Comparison of ENCODE assay signal across 24 mouse cellular contexts in the genomic region with DNA sequence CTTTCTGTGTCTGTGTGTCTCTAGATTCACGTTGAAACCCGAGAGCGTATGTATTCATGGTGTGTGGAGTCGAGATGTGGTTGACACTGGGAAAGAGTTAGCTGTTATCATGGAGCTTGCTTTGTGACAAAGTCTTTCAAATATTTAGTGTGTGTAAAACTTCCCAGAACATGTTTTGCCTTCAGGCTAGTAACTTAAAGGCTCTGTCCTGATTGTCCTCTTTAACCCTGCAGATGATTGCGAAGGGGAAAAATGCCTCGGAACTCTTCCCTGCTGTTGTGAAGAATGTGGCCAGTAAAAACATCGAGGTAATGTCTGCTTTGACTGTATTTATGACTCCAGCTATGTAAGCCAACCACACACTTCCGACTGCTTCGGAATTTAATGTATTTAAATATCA. TPM values are rescaled to one million over a fixed set of nuclear protein-coding genes. Genes with fewer than 3 reads are reported as not detected.
DNase-seq lines count a peak whose midpoint lies in the region; ATAC-seq lines count a peak whose summit lies in the region.
"Had no signal": no experiment of that assay in that cellular context is flagged by ENCODE, and none has a peak within 500 bp of the region (broad histone marks: within the 10 kb centered on the region; RNA-seq: fewer than 3 reads in every experiment).

No protein-coding gene starts in this region.

- H3K27me3 ChIP-seq in kidney, embryonic 14.5 days (ENCODE audit: control insufficient read depth, insufficient read depth, low read length): no peaks in the 10 kb centered on the region
- H3K27me3 ChIP-seq in limb, embryonic 13.5 days: no peaks in the 10 kb centered on the region
- no peaks in the 10 kb centered on the region for H3K27me3 ChIP-seq in limb, embryonic 10.5 days (ENCODE audit: low read depth, poor library complexity, severe bottlenecking)
- H3K27me3 ChIP-seq in forebrain, embryonic 15.5 days: no peaks in the 10 kb centered on the region
- H3K27me3 ChIP-seq: heart, embryonic 13.5 days; Patski had no signal

- no peak overlapping the region for H3K9ac ChIP-seq in kidney, embryonic 14.5 days (ENCODE audit: low read depth, low read length)
- no peak overlapping the region for H3K9ac ChIP-seq in limb, embryonic 13.5 days
- H3K9ac ChIP-seq in forebrain, embryonic 15.5 days (replicated peaks): no peak overlapping the region
- H3K9ac ChIP-seq: heart, embryonic 13.5 days had no signal

- peaks cover 23% of the 10 kb centered on the region for H3K36me3 ChIP-seq in kidney, embryonic 14.5 days (ENCODE audit: control insufficient read depth, insufficient read depth, low read length)
- peaks cover 27% of the 10 kb centered on the region for H3K36me3 ChIP-seq in limb, embryonic 13.5 days
- H3K36me3 ChIP-seq in limb, embryonic 10.5 days: peaks cover 52% of the 10 kb centered on the region
- no peaks in the 10 kb centered on the region for H3K36me3 ChIP-seq in forebrain, embryonic 15.5 days

- H3K9me3 ChIP-seq in kidney, embryonic 14.5 days (ENCODE audit: control insufficient read depth, low read length): no peaks in the 10 kb centered on the region
- no peaks in the 10 kb centered on the region for H3K9me3 ChIP-seq in limb, embryonic 13.5 days
- H3K9me3 ChIP-seq in limb, embryonic 10.5 days (replicated peaks): no peaks in the 10 kb centered on the region
- H3K9me3 ChIP-seq in forebrain, embryonic 15.5 days: no peaks in the 10 kb centered on the region
- H3K9me3 ChIP-seq: embryonic facial prominence, embryonic 10.5 days; forebrain, embryonic 10.5 days; G1E; heart, embryonic 13.5 days had no signal

- H3K4me3 ChIP-seq in kidney, embryonic 14.5 days (ENCODE audit: low read length): no peak overlapping the region
- H3K4me3 ChIP-seq in limb, embryonic 13.5 days: no peak overlapping the region
- no peak overlapping the region for H3K4me3 ChIP-seq in limb, embryonic 10.5 days
- no peak overlapping the region for H3K4me3 ChIP-seq in forebrain, embryonic 15.5 days
- H3K4me3 ChIP-seq: embryonic facial prominence, embryonic 10.5 days; erythroblast, embryonic 14.5 days; forebrain, embryonic 10.5 days; heart, adult 2 months; heart, embryonic 13.5 days had no signal

- no peak for DNase-seq in kidney, adult 11 months
- no peak for DNase-seq in limb, embryonic 10.5 days (ENCODE audit: low spot score)
- DNase-seq in ZHBTc4 (ENCODE audit: low read depth, low spot score) (peak; percentile 21), MN1 (ENCODE audit: low spot score) (no peak)
- DNase-seq: adrenal gland, adult 8-10 months; adrenal gland, postnatal 36 days; B cell, adult 2 months; cerebellum, adult 2 months; gastrocnemius, postnatal 14 days; heart, adult 2 months had no signal

- no peak overlapping the region for H3K4me2 ChIP-seq in kidney, embryonic 14.5 days (replicated peaks; ENCODE audit: low read depth, low read length)
- no peak overlapping the region for H3K4me2 ChIP-seq in limb, embryonic 13.5 days (replicated peaks)
- no peak overlapping the region for H3K4me2 ChIP-seq in forebrain, embryonic 15.5 days (replicated peaks)
- H3K4me2 ChIP-seq: heart, embryonic 13.5 days had no signal

- WGBS in kidney, embryonic 14.5 days: 51% methylated on average over 9 of the region's 9 CpGs
- 48% methylated on average over 9 of the region's 9 CpGs for WGBS in limb, embryonic 13.5 days
- WGBS in limb, embryonic 10.5 days: 84% methylated on average over 9 of the region's 9 CpGs
- WGBS in forebrain, embryonic 15.5 days: 79% methylated on average over 9 of the region's 9 CpGs

- H3K27ac ChIP-seq in kidney, embryonic 14.5 days (ENCODE audit: low read depth, low read length): peak overlapping the region; percentile 12; the same call in 1 of the 2 replicates
- H3K27ac ChIP-seq in limb, embryonic 13.5 days: peak overlapping the region; percentile 48; the same call in 1 of the 2 replicates
- no peak overlapping the region for H3K27ac ChIP-seq in limb, embryonic 10.5 days
- no peak overlapping the region for H3K27ac ChIP-seq in forebrain, embryonic 15.5 days (replicated peaks)
- H3K27ac ChIP-seq: embryonic facial prominence, embryonic 10.5 days; forebrain, embryonic 10.5 days; heart, adult 2 months; heart, embryonic 13.5 days had no signal

- ATAC-seq in kidney, embryonic 14.5 days (ENCODE audit: low FRiP score, low TSS enrichment): no peak
- no peak for ATAC-seq in limb, embryonic 13.5 days (ENCODE audit: low FRiP score, low read depth)
- ATAC-seq in forebrain, embryonic 15.5 days (replicated peaks): no peak
- ATAC-seq: CD4-positive, CD25-positive, alpha-beta regulatory T cell, adult 4 months; forebrain, embryonic 14.5 days; hindbrain, embryonic 16.5 days; inflammation-experienced regulatory T-cells, adult 6 months; intestine, postnatal 0 days; Patski had no signal

- H3K4me1 ChIP-seq in kidney, embryonic 14.5 days (ENCODE audit: control insufficient read depth, insufficient read depth, low read length): 0 out of 2 replicates have a peak, but pooled peaks cover 5% of the 10 kb centered on the region
- H3K4me1 ChIP-seq in limb, embryonic 13.5 days: peaks cover 11% of the 10 kb centered on the region; the same call in 1 of the 2 replicates
- H3K4me1 ChIP-seq in limb, embryonic 10.5 days: no peaks in the 10 kb centered on the region
- H3K4me1 ChIP-seq in forebrain, embryonic 15.5 days: peaks cover 11% of the 10 kb centered on the region; the same call in 1 of the 2 replicates
- H3K4me1 ChIP-seq: forebrain, embryonic 10.5 days had no signal

RNA-seq across cellular contexts. Expression of a gene that starts 35.7 kb away (rescaled TPM):
- polyA plus RNA-seq in kidney, embryonic 14.5 days (2014; fragmentation: Nextera tagmentation; extraction: Ambion mirVana): 28.6 and 51.4 TPM in 2 replicates
- 44.9 and 46.0 TPM in 2 replicates for polyA plus RNA-seq in limb, embryonic 13.5 days (2015; fragmentation: Nextera tagmentation; extraction: Ambion mirVana)
- polyA plus RNA-seq in limb, embryonic 10.5 days (2016; fragmentation: Nextera tagmentation; extraction: Ambion mirVana): 30.1 and 34.7 TPM in 2 replicates
- 34.3 and 34.7 TPM in 2 replicates for polyA plus RNA-seq in forebrain, embryonic 15.5 days (2015; fragmentation: Nextera tagmentation; extraction: Ambion mirVana)

Comparison
In these comparisons a context has a peak if more than half of its experiments do, and no peak if none do; other contexts are left out.
1. H3K27ac ChIP-seq: peak in kidney, embryonic 14.5 days (single experiment) and limb, embryonic 13.5 days (single experiment); none in limb, embryonic 10.5 days (single experiment) and forebrain, embryonic 15.5 days (single experiment).